ENCODE assay signal across 8 mouse cellular contexts in genomic region chr1:192137291-192137925, GRCm38 (mm10). TPM values are rescaled to one million over a fixed set of nuclear protein-coding genes. Genes with fewer than 3 reads are reported as not detected.
DNase-seq lines count a peak whose midpoint lies in the region; ATAC-seq lines count a peak whose summit lies in the region.

No protein-coding gene starts in this region.

- peak; percentile 88 for DNase-seq in cerebellum, adult 9-11 months
- DNase-seq in cerebellum, postnatal 36 days, result no peak
- DNase-seq in right cerebral cortex, postnatal 25 days, result peak; percentile 37
- no peak for DNase-seq in right cerebral cortex, adult 18-20 months
- DNase-seq in neural tube, embryonic 11.5 days (ENCODE audit: low spot score), result peak; percentile 57
- DNase-seq in cerebellum, postnatal 10 days, result no peak

- H3K9ac ChIP-seq in forebrain, embryonic 13.5 days, result peak overlapping the region; percentile 92
- peak overlapping the region; percentile 91 for H3K9ac ChIP-seq in limb, embryonic 13.5 days
- peak overlapping the region; percentile 73 for H3K9ac ChIP-seq in neural tube, embryonic 11.5 days (ENCODE audit: low read length)

- no peaks in the 10 kb centered on the region for H3K9me3 ChIP-seq in forebrain, embryonic 13.5 days (replicated peaks)
- H3K9me3 ChIP-seq in limb, embryonic 13.5 days, result no peaks in the 10 kb centered on the region
- no peaks in the 10 kb centered on the region for H3K9me3 ChIP-seq in neural tube, embryonic 11.5 days (ENCODE audit: control insufficient read depth, low read length)

- 0% methylated on average over 33 of the region's 61 CpGs for WGBS in forebrain, embryonic 13.5 days
- WGBS in limb, embryonic 13.5 days, result under 1% methylated on average over 42 of the region's 61 CpGs
- whole genome bisulfite sequencing in neural tube, embryonic 11.5 days, result under 1% methylated on average over 35 of the region's 61 CpGs

- H3K4me3 ChIP-seq in forebrain, embryonic 13.5 days, result peak overlapping the region; percentile 81
- peak overlapping the region; percentile 81 for H3K4me3 ChIP-seq in limb, embryonic 13.5 days
- H3K4me3 ChIP-seq in neural tube, embryonic 11.5 days (ENCODE audit: low read depth, low read length), result peak overlapping the region; percentile 45

- H3K4me2 ChIP-seq in forebrain, embryonic 13.5 days, result peak overlapping the region; percentile 98
- H3K4me2 ChIP-seq in limb, embryonic 13.5 days (replicated peaks), result peak overlapping the region; percentile 90
- H3K4me2 ChIP-seq in neural tube, embryonic 11.5 days (ENCODE audit: low read depth), result peak overlapping the region; percentile 95

- peaks cover 17% of the 10 kb centered on the region for H3K4me1 ChIP-seq in forebrain, embryonic 13.5 days
- H3K4me1 ChIP-seq in limb, embryonic 13.5 days, result peaks cover 16% of the 10 kb centered on the region
- H3K4me1 ChIP-seq in neural tube, embryonic 11.5 days (ENCODE audit: control insufficient read depth, insufficient read depth, low read length), result peaks cover 6% of the 10 kb centered on the region; the same call in 1 of the 2 replicates

- H3K27ac ChIP-seq in forebrain, embryonic 13.5 days, result peak overlapping the region; percentile 96
- H3K27ac ChIP-seq in limb, embryonic 13.5 days, result peak overlapping the region; percentile 98
- H3K27ac ChIP-seq in neural tube, embryonic 11.5 days (ENCODE audit: low read depth, low read length), result peak overlapping the region; percentile 80

- no peaks in the 10 kb centered on the region for H3K27me3 ChIP-seq in forebrain, embryonic 13.5 days
- no peaks in the 10 kb centered on the region for H3K27me3 ChIP-seq in limb, embryonic 13.5 days
- H3K27me3 ChIP-seq in neural tube, embryonic 11.5 days (ENCODE audit: control insufficient read depth, insufficient read depth, low read length), result no peaks in the 10 kb centered on the region

- H3K36me3 ChIP-seq in forebrain, embryonic 13.5 days (ENCODE audit: poor library complexity, severe bottlenecking), result peaks cover 4% of the 10 kb centered on the region; the same call in 1 of the 2 replicates
- H3K36me3 ChIP-seq in limb, embryonic 13.5 days, result no peaks in the 10 kb centered on the region
- H3K36me3 ChIP-seq in neural tube, embryonic 11.5 days (ENCODE audit: control insufficient read depth, insufficient read depth, low read length), result no peaks in the 10 kb centered on the region

- ATAC-seq in forebrain, embryonic 13.5 days, result peak; percentile 25
- ATAC-seq in limb, embryonic 13.5 days (ENCODE audit: low FRiP score, low read depth), result no peak; the same call in 1 of the 2 replicates
- ATAC-seq in neural tube, embryonic 11.5 days (ENCODE audit: insufficient read depth, low FRiP score, low TSS enrichment), result peak; percentile 35

RNA-seq across cellular contexts. Expression of gene Rcor3, which starts 0.5 kb away (rescaled TPM):
- polyA plus RNA-seq in forebrain, embryonic 13.5 days (2015; fragmentation: Nextera tagmentation; extraction: Ambion mirVana), result 20.3 and 22.2 TPM in 2 replicates
- 30.1 and 30.4 TPM in 2 replicates for polyA plus RNA-seq in limb, embryonic 13.5 days (2015; fragmentation: Nextera tagmentation; extraction: Ambion mirVana)
- 20.7 and 22.2 TPM in 2 replicates for polyA plus RNA-seq in neural tube, embryonic 11.5 days (2014; fragmentation: Nextera tagmentation; extraction: Ambion mirVana)

RNA-seq across cellular contexts. Expression of gene Traf5, which starts 45.0 kb away (rescaled TPM):
- 2.7 and 4.1 TPM in 2 replicates for polyA plus RNA-seq in forebrain, embryonic 13.5 days (2015; fragmentation: Nextera tagmentation; extraction: Ambion mirVana)
- polyA plus RNA-seq in limb, embryonic 13.5 days (2015; fragmentation: Nextera tagmentation; extraction: Ambion mirVana), result 16.2 and 18.7 TPM in 2 replicates
- 5.0 and 5.4 TPM in 2 replicates for polyA plus RNA-seq in neural tube, embryonic 11.5 days (2014; fragmentation: Nextera tagmentation; extraction: Ambion mirVana)

RNA-seq across cellular contexts. Expression of gene Kcnh1, which starts 53.2 kb away (rescaled TPM):
- 0.81 and 1.6 TPM in 2 replicates for polyA plus RNA-seq in forebrain, embryonic 13.5 days (2015; fragmentation: Nextera tagmentation; extraction: Ambion mirVana)
- 0.47 and 0.60 TPM in 2 replicates for polyA plus RNA-seq in limb, embryonic 13.5 days (2015; fragmentation: Nextera tagmentation; extraction: Ambion mirVana)
- 0.81 and 1.0 TPM in 2 replicates for polyA plus RNA-seq in neural tube, embryonic 11.5 days (2014; fragmentation: Nextera tagmentation; extraction: Ambion mirVana)

Comparison
In these comparisons a context has a peak if more than half of its experiments do, and no peak if none do; other contexts are left out.
1. DNase-seq: peak in cerebellum, adult 9-11 months (single experiment), right cerebral cortex, postnatal 25 days (single experiment) and neural tube, embryonic 11.5 days (single experiment); none in cerebellum, postnatal 36 days (0 of 2), right cerebral cortex, adult 18-20 months (single experiment) and cerebellum, postnatal 10 days (0 of 2).
2. Peak in every context shown above with its lines, with median percentiles within 50 percentile points of each other: H3K27ac ChIP-seq, H3K4me2 ChIP-seq, H3K4me3 ChIP-seq and H3K9ac ChIP-seq.